Mouse (Mus musculus) limb, embryonic 12.5 days (tissue): ENCODE measurements around the gene Eci3. TPM values are rescaled to one million over a fixed set of nuclear protein-coding genes. Genes with fewer than 3 reads are reported as not detected.
"Not testable (repeated sequence)": the region's sequence is repeated elsewhere in the genome, so short reads cannot be mapped to it uniquely, and the experiment has no call there.

Experiments
- ATAC-seq: fragments of 200-750 bp; cut with Nextera tagmentation; 2 replicates; pipeline ENCODE4 v1.8.0; 2017; ENCODE audit warnings: low read depth, moderate TSS enrichment; ENCODE audit not compliant: insufficient number of reproducible peaks, insufficient read depth, low FRiP score, low TSS enrichment
- H3K27ac ChIP-seq: fragments of 300-500 bp; sonication (generic); 2 replicates; pipeline ENCODE4 v1.5.1; 2016; ENCODE audit warnings: mild to moderate bottlenecking, moderate library complexity
- H3K27me3 ChIP-seq: fragments of 300-500 bp; sonication (generic); 2 replicates; pipeline ENCODE4 v1.6.1; 2016; ENCODE audit warnings: mild to moderate bottlenecking, moderate library complexity
- H3K36me3 ChIP-seq: fragments of 300-500 bp; sonication (generic); 2 replicates; pipeline ENCODE4 v1.6.1; 2016; ENCODE audit warnings: mild to moderate bottlenecking, moderate library complexity
- H3K4me1 ChIP-seq: fragments of 300-500 bp; sonication (generic); replicated peaks from 2 replicates; pipeline ENCODE4 v1.6.1; 2016
- H3K4me2 ChIP-seq: fragments of 300-500 bp; sonication (generic); 2 replicates; pipeline ENCODE4 v1.6.1; 2016; ENCODE audit warnings: mild to moderate bottlenecking, moderate library complexity
- H3K4me3 ChIP-seq: fragments of 300-500 bp; sonication (generic); replicated peaks from 2 replicates; pipeline ENCODE4 v1.5.1; 2016; ENCODE audit warnings: mild to moderate bottlenecking
- H3K9ac ChIP-seq: fragments of 300-500 bp; sonication (generic); replicated peaks from 2 replicates; pipeline ENCODE4 v1.6.1; 2016; ENCODE audit warnings: mild to moderate bottlenecking, moderate library complexity
- H3K9me3 ChIP-seq: fragments of 300-500 bp; sonication (generic); 2 replicates; pipeline ENCODE4 v1.6.1; 2016; ENCODE audit warnings: mild to moderate bottlenecking, moderate library complexity
- WGBS: fragments of 180-500 bp; shearing (Covaris S2); methylation state at CpG from one replicate; pipeline ENCODE4 v1.1.7; 2016; 5-methylcytosine and 5-hydroxymethylcytosine counted together
- polyA plus RNA-seq: library from polyadenylated mRNA; unstranded; fragments of >200 nt; fragmentation: Nextera tagmentation; extraction: Ambion mirVana; gene quantifications from 2 replicates; pipeline ENCODE4 v1.2.1, GENCODE M21; 2016

The Eci3 gene
- polyA plus RNA-seq, result 0.22 and 0.73 TPM in 2 replicates

- H3K4me1 ChIP-seq, result peaks cover 7% of the 10 kb centered on the region
- ATAC-seq, result peak; percentile 71
Measured at GRCm38 (mm10) chr13:34963511-34964397, at the start of gene Eci3. Gene Eci3 (minus strand): TSS chr13:34963810.

GRCm38 (mm10) chr13:34995925-34996324 is 32.3 kb upstream of the Eci3 start:
- Histone ChIP-seq H3K27ac (no peak overlapping the region), H3K9me3 (no peaks in the 10 kb centered on the region), H3K4me1 (peaks cover 11% of the 10 kb centered on the region), H3K4me2 (no peak overlapping the region), H3K4me3 (no peak overlapping the region), H3K9ac (no peak overlapping the region), H3K27me3 (no peaks in the 10 kb centered on the region), H3K36me3 (no peaks in the 10 kb centered on the region)
- ATAC-seq, result no peak
- 70% methylated on average over 2 of the region's 2 CpGs for WGBS

More at GRCm38 (mm10) chr13:34963511-34964397, at the start of gene Eci3:
- peak within 1 kb of the TSS; percentile 82 for H3K4me2 ChIP-seq
- no peaks in the 10 kb centered on the region for H3K9me3 ChIP-seq
- H3K36me3 ChIP-seq, result no peaks in the 10 kb centered on the region
- no peak within 1 kb of the TSS for H3K27ac ChIP-seq
- 3% methylated on average over 32 of the region's 32 CpGs for WGBS
- H3K27me3 ChIP-seq, result peaks cover 34% of the 10 kb centered on the region
- H3K4me3 ChIP-seq, result peak within 1 kb of the TSS; percentile 47
- H3K9ac ChIP-seq, result no peak within 1 kb of the TSS; the same call in 1 of the 2 replicates

GRCm38 (mm10) chr13:34993983-34994811 is 30.6 kb upstream of the Eci3 start:
- WGBS, result under 1% methylated on average over 33 of the region's 33 CpGs
- Histone ChIP-seq H3K9me3 (no peaks in the 10 kb centered on the region), H3K4me2 (peak overlapping the region; percentile 65), H3K4me3 (peak overlapping the region; percentile 65), H3K27ac (peak overlapping the region; percentile 86), H3K36me3 (peaks cover 15% of the 10 kb centered on the region), H3K4me1 (peaks cover 11% of the 10 kb centered on the region), H3K9ac (peak overlapping the region; percentile 80), H3K27me3 (no peaks in the 10 kb centered on the region)
- ATAC-seq, result peak; percentile 97

DNA sequence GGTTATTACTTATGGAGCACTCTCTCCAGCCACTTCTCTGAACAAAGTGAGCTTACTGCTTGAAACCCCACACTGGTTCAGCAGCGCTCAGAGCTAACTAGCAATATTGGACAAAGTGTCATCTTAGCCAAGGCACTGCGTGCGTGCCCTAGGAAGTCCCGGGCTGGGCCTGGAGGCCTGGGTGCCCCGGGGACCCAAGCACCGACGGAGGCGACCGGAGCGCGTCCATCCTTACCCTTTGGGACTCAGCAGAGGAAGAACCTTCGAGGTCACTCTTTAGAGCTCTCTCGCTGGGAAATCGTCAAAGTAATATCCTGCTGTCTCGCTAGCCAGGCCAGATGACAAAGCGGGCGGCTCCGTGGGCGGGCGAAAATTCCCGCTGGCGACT is 30.0 kb upstream of the Eci3 start:
- WGBS, result 2% methylated on average over 22 of the region's 22 CpGs
- peak; percentile 50 for ATAC-seq
- Histone ChIP-seq H3K9ac (peak overlapping the region; percentile 80), H3K9me3 (no peaks in the 10 kb centered on the region), H3K36me3 (peaks cover 21% of the 10 kb centered on the region), H3K27me3 (no peaks in the 10 kb centered on the region), H3K27ac (peak overlapping the region; percentile 86), H3K4me2 (peak overlapping the region; percentile 65), H3K4me3 (peak overlapping the region; percentile 65), H3K4me1 (peaks cover 11% of the 10 kb centered on the region)

DNA sequence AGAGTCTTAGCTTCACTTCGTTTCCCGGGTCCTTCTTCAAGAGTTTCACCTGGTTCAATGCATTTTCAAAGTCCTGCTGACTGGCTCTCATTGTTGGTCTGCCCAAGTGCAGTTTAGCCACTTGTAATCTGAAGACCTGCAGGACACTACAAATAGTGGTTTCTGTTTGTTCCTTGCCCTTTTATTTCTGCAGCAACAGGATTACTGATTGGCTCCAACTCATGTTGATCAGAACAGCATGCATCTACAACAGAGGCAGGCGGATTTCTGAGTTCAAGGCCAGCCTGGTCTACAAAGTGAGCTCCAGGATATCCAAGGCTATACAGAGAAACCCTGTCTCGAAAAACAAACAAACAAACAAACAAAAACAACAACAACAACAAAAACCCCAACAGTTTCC is 29.5 kb upstream of the Eci3 start:
- H3K9me3 ChIP-seq, result no peaks in the 10 kb centered on the region
- peaks cover 11% of the 10 kb centered on the region for H3K4me1 ChIP-seq
- 76% methylated on average over 4 of the region's 4 CpGs for WGBS
- H3K36me3 ChIP-seq, result peaks cover 26% of the 10 kb centered on the region
- no peak for ATAC-seq
- peak overlapping the region; percentile 65 for H3K4me2 ChIP-seq
- H3K27me3 ChIP-seq, result no peaks in the 10 kb centered on the region
- peak overlapping the region; percentile 80; the same call in 1 of the 2 replicates for H3K9ac ChIP-seq
- peak overlapping the region; percentile 65 for H3K4me3 ChIP-seq
- H3K27ac ChIP-seq, result no peak overlapping the region; the same call in 1 of the 2 replicates

- no peaks in the 10 kb centered on the region for H3K9me3 ChIP-seq
- ATAC-seq, result no peak
- H3K27me3 ChIP-seq, result no peaks in the 10 kb centered on the region
- no peak overlapping the region for H3K4me3 ChIP-seq
- 70% methylated on average over 4 of the region's 4 CpGs for WGBS
- peak overlapping the region; percentile 7; the same call in 1 of the 2 replicates for H3K4me2 ChIP-seq
- H3K9ac ChIP-seq, result no peak overlapping the region
- H3K4me1 ChIP-seq, result peaks cover 11% of the 10 kb centered on the region
- H3K27ac ChIP-seq, result no peak overlapping the region
- peaks cover 39% of the 10 kb centered on the region for H3K36me3 ChIP-seq
Measured at GRCm38 (mm10) chr13:34991581-34992273, 28.1 kb upstream of the Eci3 start.

GRCm38 (mm10) chr13:34983479-34983878 is 19.9 kb upstream of the Eci3 start:
- not testable (repeated sequence) for H3K4me1 ChIP-seq, H3K27me3 ChIP-seq, H3K4me3 ChIP-seq, H3K4me2 ChIP-seq, H3K9ac ChIP-seq, ATAC-seq, H3K27ac ChIP-seq, H3K9me3 ChIP-seq
- H3K36me3 ChIP-seq, result peaks cover 88% of the 10 kb centered on the region
- WGBS, result 91% methylated on average over 1 of the region's 1 CpGs

GRCm38 (mm10) chr13:34978635-34979034 is 15.0 kb upstream of the Eci3 start:
- ATAC-seq, H3K9ac ChIP-seq, H3K4me2 ChIP-seq, H3K4me1 ChIP-seq, H3K9me3 ChIP-seq, H3K27ac ChIP-seq, H3K27me3 ChIP-seq, H3K4me3 ChIP-seq: not testable (repeated sequence)
- peaks cover 69% of the 10 kb centered on the region for H3K36me3 ChIP-seq
- 76% methylated on average over 5 of the region's 5 CpGs for WGBS

GRCm38 (mm10) chr13:34977410-34977809 is 13.8 kb upstream of the Eci3 start:
- no peak overlapping the region for H3K9ac ChIP-seq
- H3K4me3 ChIP-seq, result no peak overlapping the region
- no peaks in the 10 kb centered on the region for H3K27me3 ChIP-seq
- H3K36me3 ChIP-seq, result peaks cover 62% of the 10 kb centered on the region
- no peaks in the 10 kb centered on the region for H3K9me3 ChIP-seq
- H3K4me2 ChIP-seq, result no peak overlapping the region
- no peaks in the 10 kb centered on the region for H3K4me1 ChIP-seq
- WGBS, result 91% methylated on average over 3 of the region's 3 CpGs
- ATAC-seq, result no peak
- no peak overlapping the region for H3K27ac ChIP-seq

- no peak overlapping the region for H3K4me2 ChIP-seq
- no peaks in the 10 kb centered on the region for H3K27me3 ChIP-seq
- WGBS, result 96% methylated on average over 4 of the region's 4 CpGs
- H3K36me3 ChIP-seq, result peaks cover 50% of the 10 kb centered on the region
- H3K9me3 ChIP-seq, result no peaks in the 10 kb centered on the region
- ATAC-seq, result no peak
- no peak overlapping the region for H3K9ac ChIP-seq
- no peak overlapping the region for H3K27ac ChIP-seq
- H3K4me3 ChIP-seq, result no peak overlapping the region
- H3K4me1 ChIP-seq, result no peaks in the 10 kb centered on the region
Measured at GRCm38 (mm10) chr13:34976116-34976515, 12.5 kb upstream of the Eci3 start.
